Comparison of ENCODE assay signal across 26 mouse cellular contexts in the genomic region with DNA sequence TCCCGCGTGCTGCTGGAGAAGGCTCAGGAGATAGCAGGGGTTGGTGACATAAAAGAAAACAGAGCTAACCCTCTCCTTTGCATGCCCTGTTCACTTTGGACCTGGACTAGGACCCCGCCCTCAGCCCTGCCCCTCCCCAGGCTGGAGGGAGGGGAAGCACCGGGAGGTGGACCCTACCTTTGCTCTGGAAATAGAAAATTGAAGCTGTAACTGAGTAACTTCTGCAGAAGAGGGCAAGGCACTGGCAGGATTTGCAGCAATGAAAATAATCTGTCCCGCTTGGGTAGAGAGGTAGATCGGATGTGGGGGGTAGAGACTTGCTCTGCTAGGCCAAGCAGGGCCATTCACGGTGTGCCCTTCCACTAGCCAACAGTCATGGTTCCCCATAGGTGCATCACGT. TPM values are rescaled to one million over a fixed set of nuclear protein-coding genes. Genes with fewer than 3 reads are reported as not detected.
DNase-seq lines count a peak whose midpoint lies in the region; ATAC-seq lines count a peak whose summit lies in the region.
"Had no signal": no experiment of that assay in that cellular context is flagged by ENCODE, and none has a peak within 500 bp of the region (broad histone marks: within the 10 kb centered on the region; RNA-seq: fewer than 3 reads in every experiment).

No protein-coding gene starts in this region.

- H3K27ac ChIP-seq in hindbrain, embryonic 16.5 days (ENCODE audit: low read depth, low read length), result no peak overlapping the region
- H3K27ac ChIP-seq: embryonic facial prominence, embryonic 15.5 days; heart, embryonic 10.5 days; hindbrain, embryonic 15.5 days; left cerebral cortex, adult 2 months; liver, embryonic 15.5 days; lung, embryonic 15.5 days; midbrain, embryonic 10.5 days; neural tube, embryonic 15.5 days had no signal

- peak; percentile 62 for DNase-seq in heart, adult 11 months
- DNase-seq in heart, adult 8-10 months (ENCODE audit: low spot score), result no peak
- peak; percentile 91 to 95 for DNase-seq in kidney, adult 8-10 months
- peak; percentile 83 for DNase-seq in kidney, postnatal 10 days
- peak; percentile 71 for DNase-seq in yolk sac, embryonic 10.5 days (ENCODE audit: low spot score)
- no peak for DNase-seq in lung, postnatal 25 days (ENCODE audit: low spot score)
- DNase-seq in cerebellum, adult 11 months, result no peak
- DNase-seq: adrenal gland, postnatal 14 days; cerebellum, adult 9-10 months; gastrocnemius, postnatal 25 days; heart, postnatal 4 days; left cerebral cortex, postnatal 4 days; liver; right cerebral cortex, adult 18-20 months; thymus, postnatal 14 days had no signal

- ATAC-seq in hindbrain, embryonic 16.5 days, result no peak
- ATAC-seq: forebrain, embryonic 16.5 days; midbrain, embryonic 16.5 days had no signal

- no peaks in the 10 kb centered on the region for H3K4me1 ChIP-seq in hindbrain, embryonic 16.5 days (ENCODE audit: control insufficient read depth, insufficient read depth, low read depth, low read length)
- H3K4me1 ChIP-seq: hindbrain, embryonic 15.5 days; liver, embryonic 15.5 days; neural tube, embryonic 15.5 days had no signal

- H3K4me3 ChIP-seq in hindbrain, embryonic 16.5 days (ENCODE audit: low read length), result no peak overlapping the region
- H3K4me3 ChIP-seq: embryonic facial prominence, embryonic 15.5 days; heart, embryonic 10.5 days; hindbrain, embryonic 15.5 days; left cerebral cortex, adult 2 months; liver, embryonic 15.5 days; lung, embryonic 15.5 days; midbrain, embryonic 10.5 days; neural tube, embryonic 15.5 days had no signal

- H3K9me3 ChIP-seq in hindbrain, embryonic 16.5 days (ENCODE audit: control insufficient read depth, low read length), result no peaks in the 10 kb centered on the region
- H3K9me3 ChIP-seq: embryonic facial prominence, embryonic 15.5 days; heart, embryonic 10.5 days; hindbrain, embryonic 15.5 days; liver, embryonic 15.5 days; lung, embryonic 15.5 days; midbrain, embryonic 10.5 days; neural tube, embryonic 15.5 days had no signal

- no peaks in the 10 kb centered on the region for H3K36me3 ChIP-seq in hindbrain, embryonic 16.5 days (ENCODE audit: control insufficient read depth, insufficient read depth, low read length)
- H3K36me3 ChIP-seq: embryonic facial prominence, embryonic 15.5 days; heart, embryonic 10.5 days; hindbrain, embryonic 15.5 days; liver, embryonic 15.5 days; lung, embryonic 15.5 days; midbrain, embryonic 10.5 days; neural tube, embryonic 15.5 days had no signal

- H3K4me2 ChIP-seq in hindbrain, embryonic 16.5 days (ENCODE audit: low read length), result no peak overlapping the region
- H3K4me2 ChIP-seq: embryonic facial prominence, embryonic 15.5 days; hindbrain, embryonic 15.5 days; liver, embryonic 15.5 days; lung, embryonic 15.5 days; neural tube, embryonic 15.5 days had no signal

- H3K27me3 ChIP-seq in hindbrain, embryonic 16.5 days (replicated peaks; ENCODE audit: control insufficient read depth, insufficient read depth, low read length), result no peaks in the 10 kb centered on the region
- H3K27me3 ChIP-seq: embryonic facial prominence, embryonic 15.5 days; hindbrain, embryonic 15.5 days; liver, embryonic 15.5 days; lung, embryonic 15.5 days; neural tube, embryonic 15.5 days had no signal

- H3K9ac ChIP-seq in hindbrain, embryonic 16.5 days (ENCODE audit: low read depth, low read length), result no peak overlapping the region
- H3K9ac ChIP-seq: embryonic facial prominence, embryonic 15.5 days; hindbrain, embryonic 15.5 days; liver, embryonic 15.5 days; lung, embryonic 15.5 days; neural tube, embryonic 15.5 days had no signal

- WGBS in hindbrain, embryonic 16.5 days, result 84% methylated on average over 8 of the region's 8 CpGs

RNA-seq across cellular contexts. Expression of gene Tmem106c, which starts 20.6 kb away (rescaled TPM):
- 10 to 100 TPM; 12.8 to 17.9 (median 14.9) TPM for total RNA-seq in heart, adult 8-10 months (2022)
- polyA plus RNA-seq in hindbrain, embryonic 16.5 days (2015; fragmentation: Nextera tagmentation; extraction: Ambion mirVana), result 58.3 and 60.6 TPM in 2 replicates

RNA-seq across cellular contexts. Expression of gene Vdr, which starts 32.9 kb away (rescaled TPM):
- total RNA-seq in heart, adult 8-10 months (2022), result 1 to 10 TPM in 3 of 4 experiments, under 1 TPM in 1; 0.98 to 1.6 (median 1.4) TPM
- polyA plus RNA-seq in hindbrain, embryonic 16.5 days (2015; fragmentation: Nextera tagmentation; extraction: Ambion mirVana), result 0.17 and 0.26 TPM in 2 replicates
- polyA plus RNA-seq: forebrain, embryonic 16.5 days had no signal

Comparison
In these comparisons a context has a peak if more than half of its experiments do, and no peak if none do; other contexts are left out.
1. DNase-seq: peak in heart, adult 11 months (single experiment), kidney, adult 8-10 months (2 of 2), kidney, postnatal 10 days (single experiment) and yolk sac, embryonic 10.5 days (single experiment); none in heart, adult 8-10 months (single experiment), lung, postnatal 25 days (single experiment) and cerebellum, adult 11 months (single experiment).